Mouse (Mus musculus) right cerebral cortex, postnatal 14 days (tissue): Measurements from ENCODE around the gene Tmem179.

Source experiments
- DNase-seq: peaks from one replicate; pipeline ENCODE4 v3.0.0; 2022

Tmem179 gene

GRCm38 (mm10) chr12:112537233-112537632 is 20.7 kb upstream of the Tmem179 start:
- DNase-seq, result no peak

DNA sequence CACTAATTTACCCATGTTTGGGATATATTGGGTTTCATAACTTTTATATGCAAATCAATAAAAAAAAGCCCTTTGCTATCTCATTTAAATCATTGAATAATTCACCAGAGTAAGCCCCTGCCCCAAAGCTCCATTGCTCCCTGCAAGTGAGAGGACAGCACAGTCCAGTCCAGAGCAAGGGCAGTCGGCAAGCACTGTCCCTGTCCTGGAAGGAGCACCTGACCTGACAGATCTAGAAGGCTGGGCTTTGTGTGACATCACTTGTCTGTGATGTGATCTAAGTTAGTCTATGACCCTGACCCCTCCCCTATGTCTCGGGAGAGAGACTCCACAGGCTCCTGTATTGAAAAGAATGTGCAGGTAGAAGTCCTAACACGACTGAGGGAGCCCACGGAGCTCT is 17.2 kb upstream of the Tmem179 start:
- no peak for DNase-seq

DNA sequence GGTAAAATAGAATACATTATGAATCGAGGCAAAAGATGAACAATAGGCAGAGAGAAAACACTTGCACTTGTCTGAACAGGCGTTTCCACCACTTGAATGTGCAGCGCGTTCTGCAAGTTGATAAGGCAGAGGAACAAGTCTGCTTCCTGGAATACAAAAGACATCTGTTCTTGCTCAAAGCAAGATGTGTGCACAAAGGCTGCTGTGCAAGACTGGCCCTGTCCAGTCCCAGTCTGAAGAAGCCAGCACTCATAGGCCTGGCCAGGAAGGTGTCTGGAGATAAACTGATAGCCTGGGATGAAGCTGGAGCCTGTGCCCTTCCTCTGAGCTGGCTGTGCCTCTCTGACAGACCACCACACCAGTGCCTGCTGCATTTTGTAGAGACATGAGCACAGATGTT is 1.6 kb upstream of the Tmem179 start:
- DNase-seq, result no peak

DNA sequence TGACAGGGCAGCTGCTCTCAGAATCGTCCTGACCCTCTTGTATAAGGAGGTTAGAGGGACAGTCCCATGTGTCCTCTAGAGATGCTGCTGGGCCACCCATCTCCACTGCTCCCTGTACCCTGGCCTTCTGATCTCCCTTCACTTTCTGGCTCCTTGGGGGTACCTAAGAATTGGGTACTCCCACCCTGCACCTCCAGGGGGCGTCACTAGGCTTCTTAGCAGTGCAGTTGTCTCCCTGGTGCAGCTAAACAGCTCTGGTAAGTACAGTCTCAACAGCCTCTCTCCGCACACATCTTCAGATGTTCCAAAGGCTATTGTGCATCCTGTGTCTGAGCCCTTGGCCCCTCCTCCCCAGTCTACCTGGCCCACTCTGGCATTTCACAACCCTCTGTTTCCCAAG is 1.6 kb downstream of the Tmem179 start:
- no peak for DNase-seq

DNA sequence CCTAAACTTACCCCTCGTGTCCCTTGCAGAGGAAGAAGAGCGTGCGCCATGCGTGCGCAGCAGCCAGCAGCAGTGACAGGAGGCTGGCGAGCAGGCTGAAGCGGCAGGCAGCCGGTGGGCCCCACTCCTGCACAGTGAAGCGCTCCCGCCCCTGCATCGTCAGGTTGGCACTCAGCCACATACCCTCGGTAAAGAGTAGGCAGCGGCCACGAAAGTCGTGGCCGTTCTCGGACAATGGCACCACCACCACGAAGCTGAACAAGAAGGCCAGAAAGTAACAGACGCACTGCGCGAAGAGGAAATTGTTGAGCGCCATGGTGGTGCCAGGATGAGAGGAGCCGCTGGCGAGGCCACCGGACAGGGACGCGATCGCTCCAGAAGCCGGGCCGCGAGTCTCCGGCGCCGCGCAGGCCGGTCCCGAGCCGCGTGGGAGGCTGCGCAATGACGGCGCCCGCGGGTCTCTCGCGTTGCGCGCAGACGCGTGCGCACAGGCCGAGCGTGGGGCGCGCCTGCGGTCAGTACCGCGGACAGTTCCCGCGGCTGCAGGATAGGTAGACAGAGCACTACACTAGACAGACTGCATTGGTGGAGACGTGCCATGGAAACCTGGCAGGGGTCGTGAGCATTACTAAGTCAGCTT is 5.7 kb downstream of the Tmem179 start:
- peak; percentile 75 for DNase-seq

- DNase-seq, result no peak
Observed at GRCm38 (mm10) chr12:112510365-112510732, 6.2 kb downstream of the Tmem179 start.

DNA sequence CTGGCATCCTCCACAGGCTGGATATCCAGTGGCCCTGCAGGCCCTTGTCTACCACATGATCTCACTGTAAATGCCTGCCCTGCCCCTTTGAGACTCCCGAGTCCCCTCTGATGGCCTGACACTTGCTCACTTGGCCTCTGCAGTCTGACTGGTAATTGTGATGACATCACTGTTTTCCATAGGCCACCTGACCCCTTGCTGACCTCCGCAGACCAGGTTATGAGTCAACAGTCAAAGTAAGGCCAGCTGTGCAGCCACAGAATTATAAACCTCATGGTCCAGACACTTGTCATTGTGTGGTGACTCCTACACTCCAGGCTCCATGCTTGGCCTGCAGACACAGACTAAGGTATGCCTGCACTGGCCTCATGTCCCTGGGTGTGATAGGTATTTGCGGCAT is 8.6 kb downstream of the Tmem179 start:
- no peak for DNase-seq

DNA sequence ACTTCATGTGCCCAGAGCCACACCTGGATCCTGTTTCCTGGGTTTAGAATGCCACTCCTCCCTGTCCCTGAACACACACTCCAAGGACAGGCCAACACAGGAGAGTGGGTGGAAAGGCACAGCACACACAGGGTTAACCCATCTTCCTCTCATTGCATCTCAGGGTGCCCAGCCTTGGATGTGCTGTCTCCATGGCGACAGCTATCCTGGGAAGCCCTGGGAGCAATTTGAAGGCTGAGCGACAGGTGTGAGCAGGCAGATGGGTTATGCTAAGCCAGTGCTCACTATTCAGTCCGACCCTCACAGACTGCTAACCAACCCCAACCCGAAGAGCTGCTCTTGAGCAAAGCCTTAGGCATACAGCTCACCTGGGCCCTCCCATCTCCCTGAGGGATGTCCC is 9.3 kb downstream of the Tmem179 start:
- DNase-seq, result peak; percentile 36

DNA sequence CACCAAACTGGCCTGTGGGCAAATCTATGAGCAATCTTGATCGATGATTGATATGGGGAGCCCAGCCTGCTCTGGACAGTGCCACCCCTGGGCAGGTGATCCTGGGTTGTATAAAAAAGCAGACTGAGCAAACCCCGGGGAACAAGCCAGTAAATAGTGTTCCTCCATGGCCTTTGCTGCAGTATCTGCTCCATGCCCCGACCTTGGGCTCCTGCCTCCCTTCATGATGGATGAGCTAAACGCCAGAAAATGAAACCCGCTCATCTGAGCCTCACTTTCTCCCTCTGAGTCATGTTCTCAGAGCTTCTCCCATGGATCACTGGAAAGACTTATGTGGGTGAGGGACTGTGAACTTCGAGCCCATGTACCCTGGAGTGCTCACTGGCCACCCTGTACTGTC is 10.3 kb downstream of the Tmem179 start:
- DNase-seq, result no peak

- no peak for DNase-seq
Observed at GRCm38 (mm10) chr12:112503003-112503771, 13.4 kb downstream of the Tmem179 start.

- DNase-seq, result peak; percentile 60
Observed at GRCm38 (mm10) chr12:112498683-112499082, 17.9 kb downstream of the Tmem179 start.

- no peak for DNase-seq
Observed at GRCm38 (mm10) chr12:112497731-112498130, 18.8 kb downstream of the Tmem179 start.

- no peak for DNase-seq
Observed at GRCm38 (mm10) chr12:112496136-112496535, 20.4 kb downstream of the Tmem179 start.

DNA sequence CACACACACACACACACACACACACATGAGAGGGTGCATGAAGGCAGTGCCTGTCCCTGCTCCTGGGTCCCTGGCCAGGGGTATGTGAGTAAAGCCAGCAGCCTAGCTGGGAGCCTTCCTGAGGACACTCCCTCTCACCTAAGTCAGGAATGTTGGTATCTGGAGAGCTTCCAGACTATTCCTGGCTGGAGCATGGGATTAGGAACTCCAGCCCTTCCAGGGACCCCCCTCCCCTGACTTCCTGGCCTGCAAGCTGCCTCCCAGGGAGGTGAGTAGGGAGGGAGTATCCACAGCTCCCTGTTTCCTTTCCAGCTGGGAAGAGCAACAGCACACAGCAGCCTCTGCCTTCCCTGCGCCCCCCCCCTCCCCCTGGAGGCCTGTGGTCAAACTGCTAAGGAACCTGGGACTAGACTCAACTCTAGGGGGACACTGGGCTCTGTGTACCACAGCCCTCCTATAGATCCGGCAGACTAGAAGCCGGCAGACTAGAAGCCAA is 26.1 kb downstream of the Tmem179 start:
- no peak for DNase-seq

GRCm38 (mm10) chr12:112489535-112489934 is 27.0 kb downstream of the Tmem179 start:
- no peak for DNase-seq

GRCm38 (mm10) chr12:112489134-112489533 is 27.4 kb downstream of the Tmem179 start, which contains the start of gene A530016L24Rik:
A530016L24Rik (plus strand) TSS chr12:112489448.
- no peak for DNase-seq

DNA sequence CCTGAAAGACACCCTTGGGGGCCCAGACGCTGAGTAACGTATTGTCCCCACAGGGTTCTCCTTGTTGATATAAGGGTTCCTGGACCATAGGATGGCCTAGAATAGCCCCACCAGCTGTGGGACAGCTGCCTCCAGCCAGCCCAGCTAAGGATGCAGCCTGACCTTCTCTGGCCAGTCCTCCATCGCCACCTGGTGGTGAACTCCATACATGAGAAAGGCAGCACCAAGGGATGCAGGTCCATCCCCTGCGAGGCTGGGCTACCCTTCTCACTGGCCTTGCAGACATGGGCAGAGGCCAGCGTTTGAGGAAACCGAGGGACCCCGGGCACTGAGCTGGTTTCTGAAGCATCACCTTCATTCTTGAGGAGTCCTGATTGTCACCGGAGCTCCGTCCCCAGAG is 42.8 kb downstream of the Tmem179 start:
- DNase-seq, result peak; percentile 90

DNA sequence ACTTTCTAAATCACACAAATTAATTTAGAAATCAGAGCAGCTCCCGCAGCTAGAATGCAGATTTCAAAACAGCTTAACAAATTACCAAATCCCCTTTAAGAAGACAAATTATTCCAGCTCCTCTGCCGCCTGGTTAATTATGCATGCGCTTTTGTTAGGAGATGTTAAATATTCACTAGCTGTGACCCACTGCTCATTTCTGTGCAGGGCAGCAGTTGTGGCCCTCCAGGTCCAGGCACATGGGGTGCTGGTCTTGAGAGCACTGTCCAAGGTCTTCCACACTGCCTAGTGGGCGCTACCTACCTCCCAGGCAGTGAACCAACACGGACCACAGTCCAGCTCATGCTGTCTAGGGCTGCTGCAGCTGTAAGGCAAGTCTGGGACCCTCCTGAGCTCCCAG is 46.3 kb downstream of the Tmem179 start:
- DNase-seq, result no peak

- DNase-seq, result no peak
Observed at GRCm38 (mm10) chr12:112469393-112469792, 47.2 kb downstream of the Tmem179 start.

DNA sequence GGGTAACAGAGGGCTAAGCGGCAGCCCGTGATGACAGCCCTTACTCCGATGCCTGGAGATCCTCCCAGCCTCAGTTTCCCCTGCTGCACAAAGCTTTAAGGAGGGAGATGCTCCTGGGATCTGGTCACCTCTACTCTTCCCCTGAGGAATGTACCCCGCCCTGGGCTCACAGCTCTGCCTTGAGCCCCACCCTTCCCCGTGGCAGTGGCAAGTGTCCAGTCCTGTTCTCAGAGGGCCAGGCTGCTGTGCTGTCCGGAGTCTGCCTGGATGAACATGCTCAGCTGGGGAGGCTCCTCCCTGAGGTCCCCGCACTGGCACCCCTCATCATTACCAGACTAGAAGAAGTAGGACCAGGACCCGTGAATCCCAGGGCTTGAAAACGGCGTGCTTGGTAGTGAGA is 49.2 kb downstream of the Tmem179 start:
- DNase-seq, result no peak

GRCm38 (mm10) chr12:112465928-112466327 is 50.6 kb downstream of the Tmem179 start:
- no peak for DNase-seq

GRCm38 (mm10) chr12:112464516-112464915 is 52.0 kb downstream of the Tmem179 start:
- DNase-seq, result no peak

GRCm38 (mm10) chr12:112463750-112464444 is 52.6 kb downstream of the Tmem179 start:
- DNase-seq, result no peak

GRCm38 (mm10) chr12:112463209-112463608 is 53.3 kb downstream of the Tmem179 start:
- DNase-seq, result no peak
